Mouse (Mus musculus) bone marrow macrophage, adult 2 months (primary cell): ENCODE measurements around the gene Rapgef6. TPM values are rescaled to one million over a fixed set of nuclear protein-coding genes. Genes with fewer than 3 reads are reported as not detected.
A peak's percentile ranks its signal among the peaks of the same experiment; 100 is the strongest.

Experiments
- H3K27ac ChIP-seq: 2 replicates; pipeline ENCODE4 v1.5.1; 2012; ENCODE audit warnings: low read depth, low read length; ENCODE audit not compliant: insufficient read depth
- H3K4me1 ChIP-seq: 2 replicates; pipeline ENCODE4 v1.6.1; 2012; ENCODE audit warnings: low read length; ENCODE audit not compliant: control insufficient read depth, insufficient read depth
- H3K4me3 ChIP-seq: 2 replicates; pipeline ENCODE4 v1.5.1; 2012; ENCODE audit warnings: mild to moderate bottlenecking, low read length, moderate library complexity; ENCODE audit not compliant: insufficient read depth
- CTCF ChIP-seq: IDR thresholded peaks from 2 replicates; pipeline ENCODE4 v1.5.1; 2012; ENCODE audit warnings: low read depth, mild to moderate bottlenecking, low read length, moderate library complexity
- POLR2A ChIP-seq: IDR thresholded peaks from 2 replicates; pipeline ENCODE4 v1.6.1; 2012; ENCODE audit warnings: mild to moderate bottlenecking, low read depth, low read length, borderline replicate concordance
- polyA plus RNA-seq: library from polyadenylated mRNA; stranded (reverse); fragments of >200 nt; gene quantifications from 2 replicates; pipeline ENCODE4 v1.2.4, GENCODE M21; 2012; ENCODE audit not compliant: missing spikeins, insufficient read depth, insufficient read length

The Rapgef6 gene
- polyA plus RNA-seq, 1 experiment, result 25.4 TPM

- TF ChIP-seq POLR2A (no peak), CTCF (no peak)
- no peaks in the 10 kb centered on the region for H3K4me1 ChIP-seq
- H3K4me3 ChIP-seq, result no peak overlapping the region
- H3K27ac ChIP-seq, result no peak overlapping the region
Observed at GRCm38 (mm10) chr11:54679141-54679540, 156.5 kb downstream of the Rapgef6 start.

DNA sequence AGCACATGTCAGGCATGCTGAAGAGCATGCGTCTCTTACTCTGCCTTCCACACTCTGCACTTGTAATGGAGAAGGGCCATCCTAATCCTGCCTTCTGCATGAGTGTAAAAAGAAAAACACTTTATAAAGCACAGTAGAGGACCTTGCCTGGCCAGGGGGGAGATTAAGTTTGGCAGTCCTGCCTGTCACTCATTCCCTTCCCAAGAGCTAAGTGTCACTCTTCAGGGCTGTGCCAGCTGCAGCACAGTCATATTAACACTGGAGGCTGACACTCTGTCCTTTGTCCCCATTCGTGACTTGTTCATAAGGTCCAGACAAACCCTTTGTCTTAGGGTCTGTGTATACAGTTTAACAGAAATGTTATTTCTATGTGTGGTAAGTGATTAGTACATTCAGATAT lies 162.2 kb downstream of the Rapgef6 start:
- H3K4me1 ChIP-seq, result peaks cover under 1% of the 10 kb centered on the region; the same call in 1 of the 2 replicates
- TF ChIP-seq POLR2A (no peak), CTCF (no peak)
- H3K27ac ChIP-seq, result no peak overlapping the region
- H3K4me3 ChIP-seq, result no peak overlapping the region

DNA sequence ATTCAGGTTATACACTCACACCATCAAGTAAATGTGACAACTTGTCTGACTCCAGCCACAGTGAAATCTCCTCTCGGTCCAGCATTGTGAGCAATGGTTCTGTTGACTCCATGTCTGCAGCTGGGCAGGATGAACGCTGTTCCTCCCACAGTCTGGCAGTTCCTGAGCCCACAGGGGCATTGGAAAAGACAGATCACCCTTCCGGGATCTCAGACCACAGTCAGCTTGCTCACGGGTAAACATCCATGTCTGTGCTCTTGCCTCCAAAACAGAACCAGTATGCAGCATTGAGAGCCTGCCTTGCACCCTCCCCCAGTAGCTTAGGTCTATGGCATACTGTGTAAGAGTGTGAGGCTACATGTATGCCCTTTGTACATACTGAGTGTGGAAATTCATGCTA lies 167.5 kb downstream of the Rapgef6 start:
- no peak overlapping the region for H3K4me3 ChIP-seq
- H3K27ac ChIP-seq, result peak overlapping the region; percentile 86
- TF ChIP-seq POLR2A, result no peak
- H3K4me1 ChIP-seq, result peaks cover 32% of the 10 kb centered on the region

DNA sequence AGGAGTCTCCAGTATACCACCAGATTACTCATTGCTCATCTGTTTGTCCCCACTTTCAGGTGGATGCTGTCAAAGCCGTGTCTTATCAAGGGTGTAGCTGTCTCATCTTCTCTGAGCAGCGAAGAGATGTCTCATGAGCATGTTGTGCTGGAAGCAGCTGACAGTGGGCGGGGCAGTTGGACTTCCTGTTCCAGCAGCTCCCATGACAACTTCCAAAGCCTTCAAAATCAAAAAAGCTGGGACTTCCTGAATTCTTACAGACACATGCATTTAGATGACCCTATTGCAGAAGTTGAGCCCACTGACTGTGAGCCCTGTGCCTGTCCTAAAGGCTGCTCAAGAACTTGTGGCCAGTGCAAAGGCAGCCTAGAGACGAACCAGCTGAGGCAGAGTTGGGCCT lies 168.5 kb downstream of the Rapgef6 start:
- peak overlapping the region; percentile 32; the same call in 1 of the 2 replicates for H3K4me3 ChIP-seq
- H3K27ac ChIP-seq, result peak overlapping the region; percentile 93
- TF ChIP-seq CTCF (no peak), POLR2A (no peak)
- H3K4me1 ChIP-seq, result peaks cover 32% of the 10 kb centered on the region

GRCm38 (mm10) chr11:54693696-54694095 lies 171.0 kb downstream of the Rapgef6 start:
- no peak for TF ChIP-seq CTCF
- no peak for TF ChIP-seq POLR2A
- H3K4me1 ChIP-seq, result peaks cover 35% of the 10 kb centered on the region
- no peak overlapping the region for H3K4me3 ChIP-seq
- peak overlapping the region; percentile 56 for H3K27ac ChIP-seq

- H3K4me3 ChIP-seq, result no peak overlapping the region
- no peak overlapping the region for H3K27ac ChIP-seq
- TF ChIP-seq POLR2A (no peak), CTCF (no peak)
- peaks cover 35% of the 10 kb centered on the region for H3K4me1 ChIP-seq
Observed at GRCm38 (mm10) chr11:54694291-54694690, 171.6 kb downstream of the Rapgef6 start.

DNA sequence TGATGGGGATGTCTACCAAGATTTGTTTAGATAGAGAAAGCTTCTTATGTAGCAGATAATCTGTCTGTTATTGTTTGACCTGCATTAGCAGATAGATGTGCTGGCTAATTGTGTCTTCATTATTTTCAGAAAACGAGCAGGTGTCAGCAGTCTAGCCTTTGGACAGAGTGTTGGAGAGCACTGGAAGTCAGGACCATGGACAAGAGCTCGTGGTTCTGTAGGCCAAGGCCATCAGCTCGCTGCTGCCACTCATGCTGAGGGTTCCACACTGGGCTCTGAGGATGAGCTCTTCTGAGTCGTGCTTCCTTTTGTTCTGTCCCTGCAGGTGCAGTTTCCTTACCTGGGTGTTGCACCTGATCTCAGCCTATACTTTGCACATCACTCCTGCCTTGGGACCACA lies 173.3 kb downstream of the Rapgef6 start:
- TF ChIP-seq POLR2A, result no peak
- TF ChIP-seq CTCF, result no peak
- H3K4me1 ChIP-seq, result peaks cover 24% of the 10 kb centered on the region
- H3K4me3 ChIP-seq, result no peak overlapping the region
- H3K27ac ChIP-seq, result no peak overlapping the region

GRCm38 (mm10) chr11:54697611-54698010 lies 175.0 kb downstream of the Rapgef6 start:
- Histone ChIP-seq H3K4me3 (no peak overlapping the region), H3K4me1 (peaks cover 14% of the 10 kb centered on the region), H3K27ac (no peak overlapping the region)
- TF ChIP-seq POLR2A (no peak), CTCF (no peak)

GRCm38 (mm10) chr11:54698636-54699035 lies 176.0 kb downstream of the Rapgef6 start:
- Histone ChIP-seq H3K4me1 (peaks cover 12% of the 10 kb centered on the region), H3K27ac (no peak overlapping the region), H3K4me3 (no peak overlapping the region)
- TF ChIP-seq POLR2A, result no peak
- TF ChIP-seq CTCF, result no peak

GRCm38 (mm10) chr11:54699972-54700371 lies 177.3 kb downstream of the Rapgef6 start:
- no peak for TF ChIP-seq CTCF
- no peak for TF ChIP-seq POLR2A
- Histone ChIP-seq H3K4me3 (no peak overlapping the region), H3K4me1 (0 out of 2 replicates have a peak, but pooled peaks cover 4% of the 10 kb centered on the region), H3K27ac (no peak overlapping the region)

- Histone ChIP-seq H3K27ac (no peak overlapping the region), H3K4me1 (0 out of 2 replicates have a peak, but pooled peaks cover 4% of the 10 kb centered on the region), H3K4me3 (no peak overlapping the region)
- TF ChIP-seq POLR2A (no peak), CTCF (no peak)
Observed at GRCm38 (mm10) chr11:54701848-54702247, 179.2 kb downstream of the Rapgef6 start.

DNA sequence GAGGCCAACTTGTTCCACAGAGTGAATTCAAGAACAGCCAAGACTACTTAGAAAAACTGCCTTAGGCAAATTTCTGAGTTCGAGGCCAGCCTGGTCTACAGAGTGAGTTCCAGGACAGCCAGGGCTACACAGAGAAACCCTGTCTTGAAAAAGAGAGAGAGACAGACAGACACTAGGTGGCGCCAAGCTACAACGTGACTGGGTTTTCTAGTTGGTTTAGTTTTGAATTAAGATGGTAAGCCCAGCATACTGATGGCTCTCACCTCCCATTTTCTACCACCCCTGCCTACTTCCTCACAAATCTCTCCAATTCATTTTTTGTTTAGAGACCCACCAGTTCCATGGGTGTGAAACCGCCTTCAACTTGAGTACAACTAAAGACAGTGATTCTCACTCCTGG lies 180.7 kb downstream of the Rapgef6 start:
- TF ChIP-seq POLR2A (no peak), CTCF (no peak)
- Histone ChIP-seq H3K4me1 (no peaks in the 10 kb centered on the region), H3K27ac (no peak overlapping the region), H3K4me3 (no peak overlapping the region)
